Mouse (Mus musculus): ENCODE results near the gene Adam15.

Gene Adam15

DNA sequence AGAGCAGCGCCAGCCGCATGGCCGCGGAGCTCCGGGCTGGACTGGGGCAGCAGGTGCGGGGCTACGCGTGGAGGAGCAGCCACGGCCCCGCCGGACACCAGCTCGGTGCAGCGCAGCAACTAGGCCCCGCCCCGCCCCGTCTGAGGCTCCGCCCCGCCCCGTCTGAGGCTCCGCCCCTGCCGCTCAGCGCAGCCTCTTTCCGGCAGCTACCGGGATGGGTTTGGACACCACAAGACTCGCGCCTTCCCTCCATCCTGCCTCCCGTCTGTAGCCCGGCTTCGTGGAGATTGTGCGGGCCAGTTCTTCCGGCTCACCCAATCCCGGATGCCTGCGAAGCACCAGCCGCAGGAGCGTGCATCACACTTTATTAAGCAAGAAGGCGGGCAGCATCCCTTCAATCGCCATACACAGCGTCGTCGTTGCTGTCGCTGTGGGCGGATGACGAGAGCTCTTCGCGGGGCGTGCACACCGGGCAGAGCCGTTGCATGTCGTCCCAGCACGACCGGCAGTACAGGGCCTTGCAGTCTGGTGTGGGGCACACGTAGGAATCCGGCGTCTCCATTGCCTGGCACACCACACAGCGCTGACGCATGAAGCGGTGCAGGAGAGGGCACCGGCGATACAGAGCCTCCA lies at the start of gene Adam15:
TSS of gene Adam15 (minus strand) at position 128 of the 633 bp plus-strand sequence.
- peak; percentile 55 for DNase-seq (ENCODE audit: low read depth, low spot score)

DNA sequence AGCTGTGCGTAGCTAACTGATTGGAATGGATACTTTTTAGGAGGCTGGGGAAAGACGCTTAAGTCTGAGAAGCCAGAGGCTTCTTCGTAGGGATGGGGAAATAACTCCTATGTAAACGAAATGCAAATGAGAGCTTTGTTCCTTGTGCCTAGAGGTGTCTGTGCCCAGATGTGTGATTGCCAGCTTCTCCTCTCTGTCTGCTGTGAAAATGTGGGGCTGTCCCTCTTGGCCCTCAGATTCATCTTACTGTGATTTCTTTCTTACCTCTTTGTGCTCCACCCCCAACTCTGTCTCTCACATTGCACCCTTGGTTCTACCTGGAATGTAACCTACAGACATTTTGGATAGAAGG lies 46.8 kb upstream of the Adam15 start:
- no peak for DNase-seq (ENCODE audit: low read depth, low spot score)

DNA sequence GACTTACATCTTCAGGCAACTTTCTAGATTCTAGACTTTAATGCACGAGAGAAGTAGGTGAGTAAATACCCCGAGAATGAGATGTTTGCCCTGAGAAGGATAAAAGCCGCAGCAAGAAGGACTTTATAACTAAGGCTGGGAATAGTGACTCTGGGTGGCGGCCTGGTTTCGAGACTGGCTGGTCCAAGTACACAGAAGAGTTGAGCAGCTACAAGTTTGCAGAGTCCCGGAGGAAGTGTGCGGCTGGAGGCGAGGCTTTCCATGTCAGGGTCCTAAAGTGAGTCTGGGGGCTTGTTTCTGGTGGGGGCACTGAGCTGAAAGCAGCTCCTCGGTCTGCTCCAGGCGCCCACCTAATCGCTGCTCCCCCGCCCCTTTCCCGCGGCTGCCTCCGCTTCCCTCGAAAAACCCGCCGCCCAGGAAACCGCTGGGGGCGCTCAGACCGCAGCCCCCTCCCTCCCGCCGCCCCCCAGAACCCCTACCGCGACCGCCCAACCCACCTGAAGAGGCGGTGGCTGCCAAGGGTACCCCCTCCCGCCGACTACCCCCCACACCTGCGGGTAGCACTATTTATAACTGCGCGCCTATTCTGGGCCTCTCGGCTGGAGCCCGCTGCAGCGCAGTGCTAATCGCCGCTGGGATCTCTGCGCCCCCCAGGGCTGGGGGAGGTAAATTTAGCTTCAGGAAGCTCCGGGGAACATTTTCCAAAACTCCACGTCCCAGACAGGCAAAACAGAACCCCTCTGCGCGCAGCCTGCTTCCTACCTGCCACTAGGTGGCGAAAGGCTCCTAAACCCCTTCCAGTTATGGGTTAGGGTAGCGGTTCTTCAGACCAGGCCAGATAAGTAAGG lies 46.2 kb upstream of the Adam15 start:
- DNase-seq (ENCODE audit: low read depth, low spot score) = peak; percentile 81

DNA sequence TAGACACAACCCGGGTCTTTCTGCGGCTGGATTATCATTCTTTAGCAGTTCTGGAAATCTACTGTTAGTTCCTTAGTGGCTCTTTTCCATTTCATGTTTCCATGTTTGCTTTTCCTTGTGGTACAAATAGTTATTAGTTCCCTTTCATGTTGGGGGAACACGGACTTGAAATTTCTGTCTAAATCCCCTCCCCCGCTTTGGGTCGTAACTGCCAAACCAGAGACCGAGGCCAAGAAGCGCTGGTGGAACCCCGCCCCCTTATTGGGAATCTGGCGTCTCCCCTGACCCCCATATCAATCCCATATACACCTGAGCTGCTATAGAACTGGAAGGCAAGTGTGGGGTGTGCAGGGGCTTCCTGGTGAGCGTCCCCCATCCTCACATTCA lies 45.6 kb upstream of the Adam15 start:
- no peak for DNase-seq (ENCODE audit: low read depth, low spot score)

DNA sequence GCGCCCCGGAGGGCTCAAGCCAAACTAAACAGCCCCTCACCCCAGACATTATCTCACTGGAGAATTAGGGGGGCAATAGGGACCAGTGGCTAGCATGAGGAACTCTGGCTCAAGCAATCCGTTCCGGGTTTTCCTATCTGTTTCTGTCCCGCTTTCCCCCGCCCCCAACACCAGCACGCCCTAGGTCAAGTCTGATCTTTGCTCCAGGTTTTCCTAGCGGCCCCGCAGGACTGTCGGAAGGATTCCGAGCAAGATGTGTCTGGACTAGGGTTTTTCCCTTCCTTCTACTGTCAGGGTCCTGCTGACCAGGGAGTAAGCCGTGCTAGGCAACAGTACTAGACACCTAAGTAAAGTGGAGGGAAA lies 45.1 kb upstream of the Adam15 start:
- DNase-seq (ENCODE audit: low read depth, low spot score) = peak; percentile 81

DNA sequence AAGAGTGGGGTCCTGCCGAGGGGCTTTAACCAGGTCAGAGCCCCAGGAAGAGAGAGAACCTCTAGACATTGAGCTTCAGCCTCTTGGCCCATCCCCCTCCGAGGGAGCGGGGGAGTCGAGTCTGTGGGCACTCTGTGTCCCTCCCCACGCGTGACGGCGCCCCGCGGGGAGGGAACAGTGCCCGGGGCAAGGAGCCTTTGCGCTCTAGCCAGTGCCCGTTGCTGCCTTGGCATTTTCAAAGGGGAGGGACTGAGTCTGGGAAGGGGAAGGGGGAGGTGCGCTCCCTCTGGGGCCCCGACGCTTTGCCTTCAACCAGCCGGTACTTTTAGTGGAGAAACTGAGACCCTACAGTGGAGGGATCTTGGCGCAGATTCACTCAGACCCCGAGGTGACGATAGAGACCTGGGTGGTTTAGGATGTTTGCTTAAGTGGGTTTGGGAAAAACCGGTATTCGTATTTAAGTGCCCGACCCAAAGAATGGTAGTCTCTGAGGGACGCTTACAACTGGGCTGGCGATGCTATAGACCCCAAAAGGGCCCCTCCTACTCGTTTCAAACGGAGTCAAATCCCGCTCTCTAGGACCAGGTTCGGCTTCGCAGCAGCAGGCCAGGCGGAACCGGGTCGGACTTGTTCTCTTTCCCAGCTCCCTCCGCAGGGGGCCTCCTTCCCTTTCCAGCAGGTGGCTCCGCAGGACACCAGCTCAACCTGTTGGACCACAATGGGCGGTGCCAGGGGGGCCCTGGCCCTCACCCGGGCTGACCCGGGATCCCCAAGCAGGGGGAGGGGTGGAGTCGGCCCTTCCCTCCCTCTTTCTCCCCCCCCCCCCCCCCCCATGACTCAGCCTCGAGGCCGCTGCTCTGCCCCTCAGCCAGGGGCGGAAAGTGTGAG lies 44.5 kb upstream of the Adam15 start, which contains the start of gene Zbtb7b:
TSS of gene Zbtb7b (minus strand) at position 771 of the 888 bp plus-strand sequence.
- DNase-seq (ENCODE audit: low read depth, low spot score) = peak; percentile 49

DNA sequence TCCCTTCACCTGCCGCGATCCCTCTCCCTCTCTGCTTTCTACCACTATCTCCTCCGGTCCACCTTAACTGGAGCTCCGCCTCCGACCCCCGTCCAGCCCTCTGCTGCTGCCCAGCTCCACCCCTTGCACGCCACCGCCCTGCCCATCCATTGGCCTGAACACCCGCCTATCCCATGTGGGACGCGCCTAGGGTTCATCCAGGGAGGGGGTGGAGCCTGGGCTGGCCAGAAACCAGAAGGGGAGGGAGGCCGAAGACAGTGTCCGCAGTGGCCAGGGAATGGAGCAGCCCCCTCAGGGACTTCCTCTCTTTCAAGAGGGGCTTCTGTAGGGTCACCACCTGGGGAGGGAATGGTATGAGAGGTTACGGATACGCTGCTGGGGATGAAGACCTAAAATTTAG lies 43.8 kb upstream of the Adam15 start:
- DNase-seq (ENCODE audit: low read depth, low spot score) = peak; percentile 94

DNA sequence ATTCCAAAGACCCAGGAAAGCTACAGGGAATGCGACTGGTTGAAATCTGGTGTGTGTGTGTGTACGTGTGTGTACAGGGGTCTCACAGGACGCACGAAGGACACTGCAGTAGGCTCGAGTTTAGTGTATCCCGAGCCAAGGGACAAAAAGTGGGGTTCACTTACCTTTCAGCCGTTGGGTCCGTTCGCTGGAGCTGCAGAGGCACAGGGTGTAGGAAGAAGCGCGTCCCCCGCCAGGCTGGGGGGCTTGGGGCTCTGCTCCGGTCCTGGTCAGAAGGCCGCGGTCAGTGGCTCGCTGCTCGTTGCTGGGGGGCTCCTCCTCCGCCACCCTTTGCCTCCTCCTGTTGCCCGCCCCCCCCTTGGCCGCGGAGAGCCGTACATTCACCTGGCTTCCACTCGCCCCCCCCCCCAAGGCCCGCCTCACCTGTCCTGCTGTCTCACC lies 43.1 kb upstream of the Adam15 start:
- DNase-seq (ENCODE audit: low read depth, low spot score) = no peak

DNA sequence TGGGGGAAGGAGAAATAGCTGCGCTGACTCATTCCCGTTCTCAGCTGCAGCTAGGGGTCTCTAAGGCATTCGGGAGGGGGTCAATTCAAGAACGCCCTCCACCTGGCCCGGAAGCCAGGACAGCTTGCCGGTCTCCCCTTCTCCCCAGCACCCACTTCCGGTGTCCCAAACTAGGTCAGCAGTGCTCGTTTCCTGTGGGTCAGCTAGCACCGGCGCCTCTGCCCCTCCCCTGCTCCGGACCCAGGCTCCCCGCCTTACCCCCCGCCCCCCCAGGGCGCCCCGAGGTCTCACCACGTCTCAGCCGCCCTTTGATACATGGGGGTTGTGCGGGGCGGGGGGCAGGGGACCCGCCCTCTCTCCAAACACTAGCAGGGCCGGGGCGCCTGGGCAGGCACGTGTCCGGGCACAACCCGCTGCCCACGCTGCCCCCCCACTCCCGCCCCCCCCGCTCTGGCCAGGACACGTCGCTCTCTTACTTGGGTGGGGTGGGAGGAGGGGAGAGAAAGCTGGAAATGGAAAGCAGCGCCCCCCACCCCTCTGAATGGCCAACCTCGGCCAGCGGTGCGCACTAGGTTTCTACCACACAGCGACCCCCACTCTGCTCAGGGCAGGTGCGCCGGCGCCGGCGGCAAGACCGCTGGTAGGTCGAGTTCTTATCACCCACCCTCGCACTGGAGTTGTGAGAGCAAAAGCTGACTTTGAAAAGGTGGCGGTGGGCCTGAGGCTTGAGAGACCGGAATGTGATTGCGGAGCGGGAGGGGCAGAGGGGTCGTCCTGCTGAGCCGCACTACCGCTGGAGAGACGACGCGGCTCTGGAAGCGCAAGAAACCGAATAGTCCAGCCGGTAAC lies 42.1 kb upstream of the Adam15 start:
- no peak for DNase-seq (ENCODE audit: low read depth, low spot score)

DNA sequence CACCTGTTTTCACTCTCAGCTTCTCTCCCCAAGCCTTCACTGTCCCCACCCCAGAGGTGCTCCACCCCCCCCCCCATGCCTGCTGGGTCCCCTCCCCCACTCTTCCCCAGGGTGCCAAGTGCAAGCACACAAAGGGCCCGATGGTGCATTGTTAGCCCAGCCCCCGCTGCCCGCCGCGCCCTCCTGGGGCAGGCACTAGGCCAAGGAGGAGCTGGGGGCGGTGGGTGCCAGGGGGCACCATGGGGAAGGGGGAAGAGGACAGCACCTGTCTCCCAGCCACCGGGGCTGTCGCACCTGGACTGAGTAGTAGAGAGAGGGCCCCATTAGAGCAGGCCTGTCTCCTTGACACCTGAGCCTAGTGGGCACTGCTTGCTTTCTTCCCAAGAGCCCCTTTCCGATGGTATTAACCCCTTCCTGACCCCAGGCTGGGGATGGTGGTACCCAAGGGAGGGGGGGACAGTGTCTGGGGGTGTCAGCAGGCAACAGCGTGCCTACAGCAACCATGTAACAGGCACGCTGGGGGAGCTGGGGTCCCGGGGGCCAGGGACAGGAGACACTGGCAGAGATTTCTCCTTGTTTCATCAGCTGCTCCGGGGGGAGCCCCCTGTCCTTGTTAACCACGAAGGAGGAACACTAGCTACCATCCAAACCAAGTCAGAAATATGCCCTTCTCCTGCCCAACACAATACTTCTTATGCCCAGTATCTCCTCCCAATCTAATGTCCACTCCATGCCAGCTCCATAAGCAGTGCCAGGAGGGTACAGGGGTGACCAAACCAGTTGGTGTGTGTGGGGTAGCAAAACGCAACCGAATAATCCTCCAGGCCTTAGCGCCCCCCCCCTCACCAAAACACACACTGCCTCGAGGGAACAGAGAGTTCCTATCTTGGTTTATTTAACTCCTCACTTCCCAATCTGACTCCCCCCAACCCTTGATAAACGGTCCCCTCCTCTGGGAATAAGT lies 41.2 kb upstream of the Adam15 start:
- DNase-seq (ENCODE audit: low read depth, low spot score) = no peak

DNA sequence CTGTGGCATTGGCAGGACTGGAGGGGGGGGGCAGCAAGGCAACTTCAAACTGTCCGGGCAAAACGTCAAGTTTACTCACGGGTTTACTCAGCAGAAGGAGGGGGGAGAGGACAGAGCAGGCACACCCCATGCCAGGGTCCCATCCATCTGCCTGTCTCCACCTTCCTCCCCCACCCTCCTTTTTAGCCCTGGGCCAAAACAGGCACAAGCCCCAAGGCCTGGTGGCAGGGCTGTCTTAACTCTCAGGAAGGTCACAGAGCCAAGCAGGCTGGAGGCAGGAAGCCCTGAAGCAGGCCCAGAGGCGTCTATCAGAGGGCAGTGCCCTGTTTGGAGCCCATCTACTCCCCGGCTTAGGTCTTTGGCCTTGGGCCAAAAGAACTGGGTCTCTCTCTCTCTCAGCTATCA lies 40.3 kb upstream of the Adam15 start:
- no peak for DNase-seq (ENCODE audit: low read depth, low spot score)

DNA sequence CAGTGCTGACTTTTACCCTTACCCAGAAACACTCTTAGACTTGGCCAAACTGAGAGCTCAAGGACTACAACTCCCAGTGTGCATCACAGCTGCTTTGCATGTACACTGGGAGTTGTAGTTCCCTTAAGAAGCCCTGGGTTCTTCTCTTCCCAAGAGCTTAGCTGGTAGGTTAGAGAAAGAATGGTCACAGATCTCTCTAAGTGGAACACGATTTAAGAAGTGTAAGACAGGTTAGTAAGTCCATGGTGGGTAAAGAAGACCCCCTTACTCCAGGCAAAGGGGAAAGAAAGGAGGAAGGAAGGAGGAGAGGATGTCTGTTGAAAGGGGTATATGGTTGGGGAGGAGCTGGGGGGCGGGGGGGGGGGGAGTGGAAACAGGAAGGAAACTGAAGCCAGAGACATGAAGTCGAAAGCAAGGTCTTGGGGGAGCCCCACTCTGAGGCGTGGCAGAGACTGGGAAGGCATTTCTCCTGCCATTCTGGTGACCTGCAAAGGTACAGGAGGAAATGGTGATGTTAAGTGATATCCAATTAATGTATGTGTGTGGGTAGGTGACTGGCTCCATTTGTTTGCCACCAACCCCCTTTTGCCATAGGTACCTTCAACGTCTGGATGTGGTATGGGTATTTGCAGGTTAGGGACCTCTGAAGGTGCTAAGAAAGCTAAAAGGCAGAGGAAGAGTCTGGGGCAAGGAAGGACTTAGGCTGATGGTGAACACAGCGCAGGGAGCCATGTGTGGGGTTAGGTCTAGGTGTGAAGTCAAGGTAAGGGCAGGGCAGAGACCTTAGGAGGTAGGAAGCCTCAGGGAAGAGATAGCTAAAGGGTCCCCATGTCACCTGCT lies 39.3 kb upstream of the Adam15 start:
- no peak for DNase-seq (ENCODE audit: low read depth, low spot score)

DNA sequence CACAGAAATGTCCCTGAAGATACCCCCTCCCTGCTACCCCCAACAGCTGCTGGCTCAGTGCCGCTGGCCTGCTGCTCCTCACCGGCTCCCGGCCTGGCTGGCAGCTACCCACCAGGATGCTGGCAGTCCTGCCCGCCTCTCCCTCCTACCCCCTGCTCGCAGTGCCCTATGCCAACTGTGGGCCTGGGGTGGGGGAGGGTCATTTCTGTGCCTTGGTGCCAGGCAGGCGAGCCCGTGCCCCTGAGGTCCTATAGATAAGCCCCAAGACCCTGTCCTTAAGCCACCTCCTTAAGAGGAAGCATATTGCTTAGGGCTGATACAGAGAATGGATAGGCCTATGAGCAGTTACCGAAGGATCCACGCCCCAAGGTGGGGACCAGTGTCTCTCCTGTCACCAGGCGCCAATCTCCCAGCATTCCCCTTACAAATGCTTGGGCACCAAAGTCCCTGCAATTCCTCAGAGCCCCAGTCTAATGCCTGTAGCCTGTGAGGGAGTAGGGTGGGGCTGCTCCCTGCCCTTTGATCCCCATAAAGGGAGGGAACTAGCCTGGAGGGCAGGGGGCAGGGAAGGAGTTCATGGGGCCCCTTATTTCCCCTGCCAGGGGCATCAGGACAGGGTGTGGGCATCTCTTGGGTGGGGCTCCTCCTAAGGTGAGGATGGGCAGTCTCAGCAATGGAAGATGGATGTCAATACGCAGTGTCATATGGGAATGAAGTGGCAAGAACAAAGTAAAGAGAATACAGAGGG lies 38.5 kb upstream of the Adam15 start:
- DNase-seq (ENCODE audit: low read depth, low spot score) = no peak

DNA sequence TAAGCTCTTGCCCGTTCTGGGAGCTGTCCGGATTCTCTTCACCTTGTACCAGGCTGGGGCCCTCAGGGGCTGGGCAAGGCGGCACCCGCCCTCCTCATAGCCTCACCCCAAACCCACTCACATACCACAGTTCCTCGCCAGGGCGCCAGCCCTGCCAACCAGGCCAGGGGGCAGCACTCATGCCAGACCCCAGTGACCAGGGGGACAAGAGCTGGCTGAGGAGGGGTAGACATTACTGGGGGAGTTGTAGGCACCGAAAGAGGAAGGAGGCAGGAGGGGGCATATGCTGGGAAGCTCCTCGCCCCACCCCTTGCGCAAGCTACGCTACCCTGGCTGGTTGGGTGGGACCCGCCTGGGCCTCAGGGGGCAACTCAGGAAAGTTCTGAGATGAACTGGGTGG lies 37.8 kb upstream of the Adam15 start:
- no peak for DNase-seq (ENCODE audit: low read depth, low spot score)

DNA sequence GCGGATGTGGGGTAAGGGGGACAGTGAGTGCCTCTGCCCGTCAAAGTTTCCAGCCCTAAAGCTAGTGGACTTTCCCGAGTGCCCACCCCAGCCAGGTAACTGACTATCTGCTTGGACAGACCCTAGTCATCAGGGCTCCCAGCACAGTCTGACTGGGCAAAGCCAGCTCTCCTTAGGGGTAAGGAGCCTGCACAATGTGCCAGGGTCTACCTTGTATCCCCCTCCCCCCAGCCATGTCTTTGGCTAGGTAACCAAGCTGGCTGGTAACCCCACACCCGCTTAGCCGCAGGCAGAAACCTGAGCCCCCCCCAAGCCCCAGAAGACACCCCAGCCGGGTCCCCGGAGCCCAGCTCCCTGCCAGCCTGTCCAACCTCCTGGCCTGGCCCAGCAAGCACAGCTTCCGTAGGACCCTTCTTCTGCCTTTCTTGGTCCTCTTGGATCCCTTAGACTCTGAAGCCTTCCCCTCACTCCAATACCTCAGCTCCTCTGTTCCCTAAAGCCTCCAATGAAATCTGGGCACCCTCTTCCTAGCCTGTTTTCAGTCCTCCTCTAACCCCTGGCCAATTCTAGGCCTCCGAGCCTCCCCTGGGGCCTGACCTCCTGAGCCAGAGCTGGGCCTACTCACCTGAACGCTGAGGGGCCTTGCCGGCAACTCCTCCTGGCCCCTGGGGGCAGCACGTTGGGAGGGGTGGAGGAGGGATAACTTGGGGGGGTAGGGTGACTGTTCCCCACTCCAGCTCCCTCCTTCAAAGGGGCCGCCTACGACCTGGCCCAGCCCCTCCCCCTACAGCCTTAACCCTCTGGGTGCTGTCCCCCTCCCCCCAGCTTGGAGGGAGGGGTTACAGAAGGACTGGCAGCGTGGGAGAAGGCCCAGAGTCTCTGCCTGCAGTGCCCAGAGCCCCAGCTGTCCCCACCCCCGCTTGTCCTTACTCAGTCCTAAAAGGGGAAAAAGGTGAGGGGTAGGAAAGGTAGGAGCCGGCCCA lies 36.9 kb upstream of the Adam15 start:
- DNase-seq (ENCODE audit: low read depth, low spot score) = no peak

DNA sequence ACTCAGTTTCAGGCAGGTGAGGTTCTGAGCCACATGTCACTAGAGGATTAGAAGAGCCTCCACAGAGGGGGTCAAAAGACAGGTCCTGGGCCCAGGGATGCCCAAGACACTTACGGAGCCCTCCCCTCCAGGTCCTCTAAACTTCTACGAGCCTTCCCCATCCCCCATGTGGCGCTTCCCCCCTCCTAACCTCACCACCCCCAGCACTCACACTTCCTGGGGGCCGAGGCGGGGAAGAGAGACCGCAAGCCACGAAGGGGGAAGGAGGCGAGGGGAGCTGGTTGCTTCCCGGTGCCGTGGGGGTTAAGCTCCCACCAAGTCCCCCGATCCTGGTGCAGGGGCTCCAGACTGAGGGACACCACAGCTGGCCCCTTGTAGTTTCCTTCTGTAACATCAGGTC lies 35.7 kb upstream of the Adam15 start:
- DNase-seq (ENCODE audit: low read depth, low spot score) = no peak

DNA sequence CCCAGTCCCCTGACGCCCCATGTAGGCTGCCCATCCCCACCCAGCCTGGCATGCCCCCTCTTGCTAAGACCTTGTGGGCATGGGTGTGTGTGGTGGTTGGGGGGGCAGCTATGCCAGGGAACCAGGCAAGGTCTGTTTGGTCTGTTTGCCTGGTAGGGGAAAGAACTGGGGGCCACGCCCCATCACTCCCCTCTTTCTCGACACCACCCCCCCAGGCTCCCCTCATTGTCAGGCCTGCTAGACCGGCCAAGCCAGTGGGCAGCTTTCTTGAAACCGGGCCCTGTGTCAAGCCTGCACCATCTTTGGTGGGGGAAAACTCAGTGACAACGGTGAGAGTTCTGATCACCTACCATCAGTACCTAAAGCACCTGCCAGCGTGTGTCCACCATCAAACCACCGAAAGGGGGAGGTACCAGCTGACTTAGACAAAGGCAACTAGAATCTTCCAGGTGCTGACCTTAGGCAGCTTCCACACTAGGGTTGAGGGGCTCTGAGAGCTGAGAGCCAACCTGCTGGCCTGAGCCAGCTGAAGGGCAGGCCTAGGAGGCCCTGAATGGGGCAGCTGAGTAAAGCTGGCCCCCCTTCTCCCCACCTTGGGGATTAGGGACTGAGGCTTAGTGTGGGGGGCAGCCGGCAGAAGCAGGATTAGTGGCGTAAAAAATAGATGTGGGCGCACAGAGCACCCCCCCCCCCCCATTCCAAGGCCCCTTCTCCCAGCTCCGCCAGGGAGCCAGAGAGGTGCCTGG lies 34.7 kb upstream of the Adam15 start:
- no peak for DNase-seq (ENCODE audit: low read depth, low spot score)

Measured in forelimb bud, embryonic 11.5 days (tissue).